Mouse (Mus musculus) spleen, postnatal 4 days (tissue): ENCODE data around the gene P2rx3.

Experiments used
- DNase-seq, 2 experiments: peaks; one replicate each; pipeline ENCODE4 v3.0.0; 2022; ENCODE audit warnings: low spot score in 2 of 2

Gene P2rx3

GRCm38 (mm10) chr2:85037047-85038026 lies at the start of gene P2rx3, which contains the start of gene Ssrp1:
TSS of gene P2rx3 (minus strand) at chr2:85037462.
TSS of gene Ssrp1 (plus strand) at chr2:85037234.
- peak; percentile 92 to 96 for DNase-seq

DNA sequence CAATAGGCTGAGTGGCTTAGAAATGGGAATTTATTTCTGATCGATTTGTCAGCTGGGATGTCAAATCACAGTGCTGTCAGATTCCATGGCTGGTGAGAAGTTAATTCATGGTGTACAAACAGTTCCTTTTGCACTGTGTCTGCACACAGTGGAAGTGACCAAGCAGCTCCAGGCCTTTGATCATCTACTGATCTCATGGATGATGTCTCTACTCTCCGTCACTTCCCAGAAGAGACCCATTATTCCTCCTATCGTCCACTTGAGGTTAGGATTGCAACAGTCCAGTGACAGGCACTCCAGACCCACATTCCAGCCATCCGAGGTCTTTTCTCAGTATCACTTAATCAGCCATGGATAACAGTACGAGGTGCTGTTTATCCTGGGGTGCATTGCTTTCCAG lies 36.5 kb upstream of the P2rx3 start:
- DNase-seq: no peak

DNA sequence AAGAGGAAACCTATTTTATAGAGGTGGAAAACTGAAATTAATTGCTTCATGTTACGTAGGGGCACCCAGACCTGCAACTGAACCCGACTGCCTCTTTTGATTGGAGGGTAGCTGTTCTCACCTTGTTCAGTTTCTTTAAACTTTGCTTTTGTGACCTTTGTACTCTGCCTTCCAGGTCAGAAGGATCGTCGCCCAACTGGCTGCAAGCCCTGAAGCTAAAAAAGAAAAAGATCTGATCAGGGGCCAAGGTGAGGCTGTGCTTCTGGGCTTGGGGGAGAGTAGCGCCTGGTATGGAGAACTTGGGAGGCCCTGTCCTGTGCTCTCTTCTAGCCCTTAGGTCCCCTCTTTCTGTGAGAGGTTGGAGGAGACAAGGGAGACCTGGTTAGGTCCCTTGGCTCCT lies 34.7 kb upstream of the P2rx3 start:
- no peak for DNase-seq

GRCm38 (mm10) chr2:85070086-85070485 lies 32.8 kb upstream of the P2rx3 start:
- DNase-seq: no peak

DNA sequence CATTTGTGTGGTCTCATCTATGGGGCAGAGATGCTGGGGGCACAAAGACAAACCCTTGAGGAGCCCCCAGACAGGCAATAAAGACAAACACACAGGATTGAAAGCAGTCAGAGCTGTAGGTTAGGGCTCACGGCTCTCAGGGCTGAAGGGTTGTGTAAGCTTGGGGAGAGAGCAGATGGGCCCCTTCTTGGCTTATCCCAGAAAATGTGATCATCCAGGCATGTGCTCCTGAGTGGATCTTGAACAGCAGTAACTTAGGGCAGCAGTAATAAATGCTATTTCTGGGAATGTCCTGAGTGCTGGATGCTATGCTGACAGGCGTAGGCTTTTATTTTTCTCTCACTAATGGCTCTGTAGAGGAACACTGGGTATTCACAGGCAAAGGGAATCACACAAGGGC lies 31.4 kb upstream of the P2rx3 start:
- DNase-seq: no peak

GRCm38 (mm10) chr2:85067903-85068625 lies 30.8 kb upstream of the P2rx3 start:
- no peak for DNase-seq

- DNase-seq: no peak
These were observed 29.7 kb upstream of the P2rx3 start for GRCm38 (mm10) chr2:85066937-85067336.

DNA sequence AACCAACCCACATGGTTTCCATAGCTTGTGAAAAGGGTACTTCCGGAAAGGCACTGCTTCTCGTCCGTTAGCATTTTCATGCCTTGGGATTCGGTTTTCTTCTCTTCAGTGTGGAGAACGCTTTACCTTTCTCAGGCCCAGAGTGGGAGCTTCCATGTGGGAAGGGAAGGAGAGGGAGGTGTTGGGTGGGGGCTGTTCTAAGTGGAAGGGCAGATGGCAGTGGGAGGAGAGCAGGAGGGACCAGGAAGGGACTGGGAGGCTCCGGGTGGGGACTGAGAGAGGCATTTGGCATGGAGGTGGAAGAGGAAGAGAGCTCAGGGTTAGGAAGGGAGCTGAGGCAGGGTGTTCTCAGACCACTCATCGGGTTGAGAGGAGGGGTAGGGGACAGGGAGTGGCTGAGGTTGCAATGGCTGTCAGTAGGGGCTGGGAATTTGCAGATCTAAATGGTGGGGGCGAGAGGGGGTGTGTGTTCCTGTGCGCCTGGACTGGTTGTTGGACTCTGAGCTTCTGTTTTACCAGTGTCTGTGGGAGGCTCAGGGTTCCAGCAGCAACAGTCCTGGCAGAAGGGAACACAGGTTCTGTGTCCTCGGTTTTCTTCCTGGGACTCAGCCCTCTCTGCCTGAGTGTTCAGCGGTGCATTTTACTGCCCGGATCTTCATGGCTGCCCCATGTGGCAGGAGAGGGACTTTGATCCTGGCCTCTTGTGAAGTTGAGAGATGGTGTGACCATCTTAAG lies 28.0 kb upstream of the P2rx3 start:
- DNase-seq: no peak

- DNase-seq: no peak
These were observed 23.9 kb upstream of the P2rx3 start for GRCm38 (mm10) chr2:85061107-85061541.

- no peak for DNase-seq
These were observed 23.4 kb upstream of the P2rx3 start for GRCm38 (mm10) chr2:85060591-85061060.

- DNase-seq: no peak
These were observed 22.4 kb upstream of the P2rx3 start for GRCm38 (mm10) chr2:85059677-85060076.

- no peak for DNase-seq
These were observed 19.4 kb upstream of the P2rx3 start for GRCm38 (mm10) chr2:85056711-85057110.

GRCm38 (mm10) chr2:85053192-85053816 lies 16.0 kb upstream of the P2rx3 start:
- no peak for DNase-seq

DNA sequence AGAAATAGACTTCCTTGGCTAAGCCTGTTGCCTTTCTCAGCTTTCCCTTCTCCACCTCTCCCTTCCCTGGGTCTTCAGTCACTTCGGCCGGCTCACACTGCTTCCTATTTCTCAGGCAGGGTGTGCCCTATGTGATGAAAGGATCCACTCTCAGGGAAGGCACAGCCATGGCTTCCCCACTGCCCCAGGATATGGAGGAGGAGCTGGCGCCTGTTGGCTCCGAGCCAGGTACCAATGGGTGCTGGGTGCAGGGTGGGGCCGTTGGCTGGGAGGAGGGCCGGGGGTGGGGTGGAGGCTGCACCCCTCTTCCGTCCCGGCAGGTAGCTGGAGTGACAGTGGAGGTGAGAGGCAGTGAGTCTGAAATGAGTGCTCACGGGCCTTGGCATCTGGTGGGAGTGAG lies 13.5 kb upstream of the P2rx3 start:
- no peak for DNase-seq

DNA sequence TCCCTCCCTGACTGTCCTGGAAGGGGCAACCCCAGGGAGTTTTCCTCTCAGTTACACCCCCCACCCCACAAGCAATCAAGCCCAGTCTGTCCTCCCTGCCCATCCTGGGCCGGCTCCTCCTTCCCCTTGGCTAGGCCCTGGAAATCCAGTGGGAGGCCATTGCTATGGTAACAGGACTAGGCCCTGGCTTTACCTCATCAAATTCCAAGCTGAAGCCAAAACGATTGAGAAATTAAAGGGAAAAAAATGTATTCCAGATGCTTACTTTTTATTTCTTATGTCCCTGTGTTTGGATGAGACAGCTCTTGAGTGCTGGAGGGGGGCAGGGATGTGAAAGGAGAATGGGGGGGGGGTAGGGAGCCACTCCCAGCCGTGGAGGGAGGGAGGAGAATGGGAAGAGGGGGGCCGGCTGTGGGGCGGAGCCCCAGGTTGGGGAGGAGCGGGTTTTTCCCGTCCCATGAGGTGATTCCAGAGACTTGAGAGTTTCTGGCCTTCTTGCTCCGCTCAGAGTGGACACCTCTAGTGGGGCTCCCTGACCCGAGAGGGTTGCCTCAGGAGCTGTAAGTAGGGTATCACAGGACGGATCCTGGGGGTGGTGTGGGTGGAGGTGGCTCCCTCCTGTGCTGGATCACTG lies 12.9 kb upstream of the P2rx3 start:
- DNase-seq: no peak

GRCm38 (mm10) chr2:85049277-85049676 lies 12.0 kb upstream of the P2rx3 start:
- no peak for DNase-seq

GRCm38 (mm10) chr2:85048168-85048751 lies 11.0 kb upstream of the P2rx3 start:
- DNase-seq: peak; percentile 42 to 73

DNA sequence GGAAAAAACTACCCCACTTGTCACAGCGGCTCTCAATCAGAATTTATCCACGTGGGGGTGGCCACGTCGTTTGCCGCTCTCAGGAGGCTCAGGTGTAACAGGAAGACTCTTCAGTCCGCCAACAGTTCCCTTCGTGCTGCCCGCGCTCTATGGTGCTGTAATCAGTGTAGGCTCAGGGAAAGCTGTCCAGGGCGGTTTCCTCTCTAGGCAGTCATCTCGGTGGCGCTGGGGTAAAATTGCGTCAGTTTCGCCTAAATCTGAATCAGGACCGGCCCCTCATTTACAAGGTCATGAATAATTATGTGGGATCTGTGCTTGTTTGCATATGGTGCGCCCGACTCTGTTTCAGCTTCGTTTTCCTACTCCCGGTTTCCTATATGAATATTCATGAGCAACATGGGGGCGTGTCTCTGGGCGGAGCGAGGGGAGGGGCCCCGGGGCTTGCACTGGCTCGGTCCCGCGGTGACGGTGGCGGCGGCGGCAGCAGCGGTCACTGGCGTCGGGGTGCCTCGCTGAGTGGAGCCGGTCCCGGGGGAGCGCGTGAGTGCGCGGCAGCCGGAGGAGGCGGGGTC lies 10.4 kb upstream of the P2rx3 start, which contains the start of gene Tnks1bp1:
TSS of gene Tnks1bp1 (plus strand) at position 427 of the 572 bp plus-strand sequence.
- peak; percentile 95 to 96 for DNase-seq

- no peak for DNase-seq
These were observed 9.8 kb upstream of the P2rx3 start for GRCm38 (mm10) chr2:85047081-85047480.

DNA sequence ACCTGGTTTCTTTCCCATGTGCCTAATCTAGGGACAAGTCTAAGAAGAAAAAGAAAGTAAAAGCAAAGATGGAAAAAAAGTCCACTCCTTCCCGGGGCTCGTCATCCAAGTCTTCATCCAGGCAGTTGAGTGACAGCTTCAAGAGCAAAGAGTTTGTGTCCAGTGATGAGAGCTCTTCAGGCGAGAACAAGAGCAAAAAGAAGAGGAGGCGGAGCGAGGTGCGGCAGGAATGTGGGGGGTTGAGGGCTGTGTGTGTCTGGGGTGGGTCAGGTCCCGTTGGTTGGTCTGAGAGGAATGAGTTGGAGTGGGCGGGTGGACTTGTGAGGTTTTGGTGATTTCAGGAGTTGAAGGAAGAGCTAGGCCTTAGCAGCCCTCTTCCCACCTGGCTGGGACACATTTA lies 9.0 kb upstream of the P2rx3 start:
- DNase-seq: no peak
